Mouse (Mus musculus) ovary, adult 10 weeks (tissue): Measurements from ENCODE around the gene 1700003E16Rik. TPM values are rescaled to one million over a fixed set of nuclear protein-coding genes. Genes with fewer than 3 reads are reported as not detected.

ENCODE experiments used
- polyA plus RNA-seq: library from polyadenylated mRNA; stranded (reverse); fragments of 350-450 nt; fragmentation: Illumina TruSeq; extraction: RNeasy Lipid Tissue Mini Kit (QIAGEN cat#74804); gene quantifications from one replicate; pipeline ENCODE4 v1.2.3, GENCODE M21; 2014

The 1700003E16Rik gene
- not detected for polyA plus RNA-seq

GRCm38 (mm10) chr6:83156259-83156684 is at the start of gene 1700003E16Rik, which contains the start of gene Wdr54:
1700003E16Rik (plus strand) TSS chr6:83156404.
Wdr54 (minus strand) TSS chr6:83156397.

GRCm38 (mm10) chr6:83108762-83109668 is 47.2 kb upstream of the 1700003E16Rik start, which contains the start of gene Mrpl53:
Mrpl53 (plus strand) TSS chr6:83109040.

GRCm38 (mm10) chr6:83115011-83115671 is 41.1 kb upstream of the 1700003E16Rik start, which contains the start of gene Mogs:
Mogs (plus strand) TSS chr6:83115496.

GRCm38 (mm10) chr6:83120930-83121862 is 35.0 kb upstream of the 1700003E16Rik start, which contains the start of gene Wbp1:
Wbp1 (minus strand) TSS chr6:83121559.

GRCm38 (mm10) chr6:83125331-83125730 is 30.9 kb upstream of the 1700003E16Rik start, which contains the start of gene Ino80b:
Ino80b (minus strand) TSS chr6:83125431.

GRCm38 (mm10) chr6:83134951-83135513 is 21.2 kb upstream of the 1700003E16Rik start, which contains the start of gene Rtkn:
Rtkn (plus strand) TSS chr6:83135463.

GRCm38 (mm10) chr6:83165607-83166242 is 9.5 kb downstream of the 1700003E16Rik start, which contains the start of gene Dctn1:
Dctn1 (plus strand) TSS chr6:83165920.

Other genes starting within 250 kb of the 1700003E16Rik start
- not detected for gene Sema4f, start 216.6 kb upstream of the 1700003E16Rik start, polyA plus RNA-seq
- gene M1ap, start 209.5 kb upstream of the 1700003E16Rik start, polyA plus RNA-seq, result not detected
- gene Dok1, start 122.9 kb upstream of the 1700003E16Rik start, polyA plus RNA-seq, result not detected
- gene Loxl3, start 122.2 kb upstream of the 1700003E16Rik start, polyA plus RNA-seq, result 3.5 TPM
- gene Aup1, start 101.9 kb upstream of the 1700003E16Rik start, polyA plus RNA-seq, result 4.6 TPM
- 2.6 TPM for gene Htra2, start 101.1 kb upstream of the 1700003E16Rik start, polyA plus RNA-seq
- gene Dqx1, start 98.6 kb upstream of the 1700003E16Rik start, polyA plus RNA-seq, result not detected
- gene Tlx2, start 86.1 kb upstream of the 1700003E16Rik start, polyA plus RNA-seq, result not detected
- gene Pcgf1, start 78.5 kb upstream of the 1700003E16Rik start, polyA plus RNA-seq, result 4.1 TPM
- gene Lbx2, start 70.0 kb upstream of the 1700003E16Rik start, polyA plus RNA-seq, result not detected
- gene Ccdc142, start 54.8 kb upstream of the 1700003E16Rik start, polyA plus RNA-seq, result not detected
- 1.2 TPM for gene Gm42688, start 54.8 kb upstream of the 1700003E16Rik start, polyA plus RNA-seq
- 26.1 TPM for gene Mrpl53, start 47.4 kb upstream of the 1700003E16Rik start, polyA plus RNA-seq
- gene Mogs, start 40.9 kb upstream of the 1700003E16Rik start, polyA plus RNA-seq, result 3.6 TPM
- 1.7 TPM for gene Wbp1, start 34.8 kb upstream of the 1700003E16Rik start, polyA plus RNA-seq
- gene Ino80b, start 31.0 kb upstream of the 1700003E16Rik start, polyA plus RNA-seq, result not detected
- not detected for gene Rtkn, start 20.9 kb upstream of the 1700003E16Rik start, polyA plus RNA-seq
- gene Wdr54, start within 50 bp of the 1700003E16Rik start, polyA plus RNA-seq, result 0.40 TPM
- gene Dctn1, start 9.5 kb downstream of the 1700003E16Rik start, polyA plus RNA-seq, result 10.8 TPM
- 0.34 TPM for gene Slc4a5, start 63.4 kb downstream of the 1700003E16Rik start, polyA plus RNA-seq
- 7.9 TPM for gene Mthfd2, start 169.5 kb downstream of the 1700003E16Rik start, polyA plus RNA-seq
- 248 TPM for gene Mob1a, start 169.6 kb downstream of the 1700003E16Rik start, polyA plus RNA-seq
- gene Bola3, start 192.7 kb downstream of the 1700003E16Rik start, polyA plus RNA-seq, result 32.9 TPM